Mouse (Mus musculus) cerebellum, adult (tissue): ENCODE data around the gene Jund.
A peak's percentile ranks its signal among the peaks of the same experiment; 100 is the strongest.

Experiments used
- ATAC-seq: cut with Nextera tagmentation; 2 replicates; pipeline ENCODE4 v1.9.2; 2017; ENCODE audit warnings: mild to moderate bottlenecking, moderate library complexity, mixed read lengths; ENCODE audit not compliant: insufficient number of reproducible peaks, low FRiP score, low TSS enrichment

Gene Jund

DNA sequence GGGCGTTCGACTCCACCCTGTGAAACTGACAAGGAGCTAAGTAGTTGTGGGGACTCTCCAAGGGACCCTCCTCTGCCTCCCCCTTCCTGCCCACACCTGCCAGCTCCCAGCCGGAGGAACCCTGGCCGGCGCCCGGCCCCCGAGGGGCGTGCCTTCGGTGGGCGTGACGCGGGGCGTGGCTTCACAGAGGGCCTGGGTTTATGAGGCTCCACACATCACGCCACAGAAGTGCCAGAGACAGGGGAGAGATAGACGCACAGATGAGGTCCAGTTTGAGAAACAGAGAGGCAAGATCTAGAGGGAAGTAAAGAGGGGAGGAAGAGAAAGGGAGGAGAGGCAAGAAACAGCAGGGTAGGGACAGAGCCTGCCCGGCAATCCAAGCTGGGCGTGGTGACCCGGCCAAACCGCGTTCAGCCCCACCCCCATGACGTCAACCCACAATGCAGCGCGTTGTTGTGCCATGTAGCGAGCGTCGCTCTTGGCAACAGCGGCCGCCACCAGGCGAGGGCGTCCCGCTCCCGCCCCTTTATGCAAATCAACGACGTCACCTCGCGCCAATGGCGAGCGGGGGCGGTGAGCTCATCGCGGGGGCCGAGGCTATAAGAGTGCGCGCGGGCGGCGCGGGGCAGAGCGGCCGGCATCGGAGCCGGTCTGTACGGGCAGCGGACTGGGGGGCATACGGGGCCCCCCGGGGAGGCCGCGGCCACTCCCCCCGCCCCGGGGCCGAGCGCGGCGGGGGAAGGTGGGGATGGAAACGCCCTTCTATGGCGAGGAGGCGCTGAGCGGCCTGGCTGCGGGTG, at the start of gene Jund:
Jund (plus strand) TSS at position 640 of the 800 bp plus-strand sequence.
- ATAC-seq: peak; percentile 62

DNA sequence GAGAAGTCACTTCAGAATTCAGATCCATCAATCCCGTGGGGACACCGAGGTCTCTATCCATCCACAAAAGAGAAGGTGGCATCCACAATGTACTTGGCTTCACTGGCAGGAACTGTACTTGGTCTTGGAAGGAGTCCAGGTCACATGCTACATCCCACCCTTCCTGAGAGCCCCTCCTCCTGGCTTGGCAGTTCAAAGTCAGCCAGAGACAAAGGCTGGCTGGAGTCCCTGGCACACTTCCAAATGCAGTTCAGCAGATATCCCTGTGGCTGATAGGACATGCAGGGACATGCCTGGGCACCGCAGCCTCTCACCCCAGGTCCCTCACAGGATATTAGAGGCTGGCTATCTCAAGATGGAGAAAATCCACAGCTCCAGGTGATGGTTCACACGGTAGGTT, 49.4 kb upstream of the Jund start:
- ATAC-seq: no peak

DNA sequence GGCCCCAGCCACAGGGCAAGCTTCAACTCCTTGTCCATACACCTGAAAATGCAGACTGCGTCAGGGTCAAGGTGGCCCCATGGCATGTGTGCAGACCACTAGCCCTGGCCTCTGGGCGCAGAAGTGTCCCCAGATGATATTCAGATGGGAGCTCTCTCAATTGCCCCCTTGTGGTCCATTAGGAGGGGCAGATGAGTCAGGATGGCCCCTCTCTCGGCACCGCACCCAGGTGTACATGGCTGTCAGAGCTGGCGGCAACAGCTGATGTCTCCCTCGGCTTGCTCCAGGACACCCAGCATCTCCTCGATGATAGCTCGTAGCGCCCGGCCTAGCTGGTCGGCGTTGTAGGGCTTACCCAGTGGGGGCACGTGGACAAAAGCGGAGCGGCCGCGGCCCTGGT, 48.4 kb upstream of the Jund start:
- no peak for ATAC-seq

DNA sequence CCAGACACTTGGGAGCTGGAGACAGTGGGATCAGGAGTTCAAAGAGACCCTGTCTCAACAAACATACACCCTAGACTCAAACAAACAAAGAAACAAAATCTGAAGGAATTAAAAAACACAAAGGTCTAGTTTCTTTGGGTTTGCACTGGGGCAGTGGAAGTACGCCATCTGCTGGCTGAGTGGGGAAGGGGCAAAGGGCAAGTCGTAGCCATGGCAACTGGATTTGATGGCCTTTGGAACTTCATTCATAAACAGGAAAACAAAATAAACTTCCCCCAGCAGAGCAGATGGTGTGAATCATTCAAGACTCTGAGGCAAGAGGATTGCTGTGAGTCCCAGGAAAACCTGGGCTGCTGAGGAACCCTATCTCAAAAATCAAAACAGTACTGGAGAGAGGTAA, 45.5 kb upstream of the Jund start:
- ATAC-seq: no peak

DNA sequence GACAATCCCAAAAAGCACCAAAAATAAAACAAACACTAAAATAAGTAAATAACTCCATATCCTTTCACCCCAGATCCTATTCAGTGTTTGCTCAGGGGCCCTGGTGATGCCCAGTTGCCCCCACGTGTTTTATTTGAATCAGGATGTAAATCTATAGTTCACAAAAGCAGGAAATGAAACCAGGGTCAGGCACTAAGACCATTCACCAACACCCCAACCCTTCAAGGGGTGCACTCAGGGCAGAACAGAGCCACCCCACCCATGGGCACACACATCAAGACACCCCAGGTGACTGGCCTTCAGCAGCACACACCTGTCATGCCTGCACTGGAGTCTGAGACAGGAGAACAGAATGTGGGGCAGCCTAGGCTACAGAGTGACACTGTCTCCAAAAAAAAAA, 44.6 kb upstream of the Jund start:
- no peak for ATAC-seq

DNA sequence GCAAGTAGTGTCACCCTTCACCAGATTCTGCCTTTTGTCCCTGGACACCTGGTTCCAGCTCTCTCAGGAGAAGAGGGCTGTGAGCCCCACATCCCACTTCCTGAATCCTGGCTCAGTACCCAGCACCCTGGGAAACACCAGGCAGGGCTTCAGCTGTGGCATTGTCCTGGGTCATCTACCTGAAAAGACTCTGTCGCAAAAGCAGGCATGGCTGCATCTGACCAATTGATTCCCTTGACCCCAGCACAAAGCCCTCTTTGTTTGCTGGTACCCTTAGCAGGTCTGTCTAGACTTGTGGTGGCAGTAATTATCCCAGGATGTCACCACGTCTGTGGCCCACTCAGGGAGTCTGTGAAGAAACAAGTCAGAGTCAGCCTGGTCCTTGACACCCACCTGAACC, 43.3 kb upstream of the Jund start:
- no peak for ATAC-seq

DNA sequence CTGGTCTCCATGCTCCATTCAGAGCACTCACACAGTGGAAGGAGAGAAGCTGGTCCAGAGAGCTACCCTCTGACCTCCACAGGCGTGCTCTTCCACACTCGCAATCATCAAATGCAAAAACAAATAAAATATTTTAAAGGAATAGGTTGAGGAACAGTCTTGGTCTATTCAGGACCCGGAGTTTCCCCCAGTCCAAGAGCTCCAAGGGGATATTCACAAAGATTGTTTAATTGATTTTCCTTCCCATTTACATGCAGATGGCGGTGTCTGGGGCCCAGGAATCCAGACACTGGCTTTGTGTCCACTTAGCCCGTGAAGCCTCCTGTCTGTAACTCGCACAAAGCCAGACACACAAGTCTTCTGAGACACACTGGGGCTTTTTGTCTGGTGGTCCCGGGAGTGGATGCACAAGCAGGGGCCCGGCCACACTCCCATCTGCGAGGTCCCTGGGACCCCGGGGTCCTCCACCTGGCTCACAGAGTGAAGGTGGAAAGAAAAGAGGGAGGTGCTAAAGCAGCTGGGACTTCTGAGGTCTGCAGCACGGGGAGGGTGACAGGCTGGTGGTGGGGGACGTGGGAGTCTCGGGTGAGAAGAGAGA, 42.5 kb upstream of the Jund start:
- no peak for ATAC-seq

DNA sequence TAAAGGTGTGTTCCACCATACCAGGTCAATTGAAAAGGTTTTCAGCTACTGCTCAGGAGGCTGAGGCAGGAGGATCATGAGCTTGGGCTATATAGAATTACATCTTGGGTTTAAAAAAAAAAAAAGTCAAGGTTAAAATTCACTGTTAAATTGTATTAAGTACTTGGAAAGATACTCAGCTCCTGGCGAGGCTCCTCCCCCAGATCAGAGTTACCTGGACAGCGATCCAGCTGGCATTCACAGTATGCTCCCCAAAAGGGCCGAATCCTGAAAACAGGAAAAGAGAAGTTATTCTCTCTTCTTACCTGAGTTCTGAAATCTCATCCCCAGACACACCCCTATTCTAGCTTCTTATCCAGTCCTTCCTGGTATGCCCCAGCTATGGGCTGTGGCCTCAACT, 41.5 kb upstream of the Jund start:
- no peak for ATAC-seq

DNA sequence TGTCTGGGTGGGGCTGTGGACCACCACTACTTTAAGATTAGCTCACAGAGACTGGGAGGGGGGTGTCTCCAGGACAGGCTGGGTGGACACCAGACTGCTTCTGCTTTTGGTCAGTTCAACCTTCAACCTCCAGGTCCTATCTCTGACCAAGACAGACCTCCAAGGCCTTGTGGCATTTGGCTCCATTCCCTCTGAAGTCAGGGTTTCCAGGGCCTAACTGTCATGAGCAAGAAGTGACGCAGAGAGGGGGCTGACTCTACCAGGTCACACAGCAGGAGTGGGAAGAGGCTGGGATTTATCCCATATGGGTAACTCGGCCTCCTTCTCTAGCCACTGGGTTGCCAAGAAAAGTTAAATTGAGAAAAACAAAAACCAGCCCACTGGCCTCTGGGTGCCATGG, 41.0 kb upstream of the Jund start:
- ATAC-seq: no peak

DNA sequence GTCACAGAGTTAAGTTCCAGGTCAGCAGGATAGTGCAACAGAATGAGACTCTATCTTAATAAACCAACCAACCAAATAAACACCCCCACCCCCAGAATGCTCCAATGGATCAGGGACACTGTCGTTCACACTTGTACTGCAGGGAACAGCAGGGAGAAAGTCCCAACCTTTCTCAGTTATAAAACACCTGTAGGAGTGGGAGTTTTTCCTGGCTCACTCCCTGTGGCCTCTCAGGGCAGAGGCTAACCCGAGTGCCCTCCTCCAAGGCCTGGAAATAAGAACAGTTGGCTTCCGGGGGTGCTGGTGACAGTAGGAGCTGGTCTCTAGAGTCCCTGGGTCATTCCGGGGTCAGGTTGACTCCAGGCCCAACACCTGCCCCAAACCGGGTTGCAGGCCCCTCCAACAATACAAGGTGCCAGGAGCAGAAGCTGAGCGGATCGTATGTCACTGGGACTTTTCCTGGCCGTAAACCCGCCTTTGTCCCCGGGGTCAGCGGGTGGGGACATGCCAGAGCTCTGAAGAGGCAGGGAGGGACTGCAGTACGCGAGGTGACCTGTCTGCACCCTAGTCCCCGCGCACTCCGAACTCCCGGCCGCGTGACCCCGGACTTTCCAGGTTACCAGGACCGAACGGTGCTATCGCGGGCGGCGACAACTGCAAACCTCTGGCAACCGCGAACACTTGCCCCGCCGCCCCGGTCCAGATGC, 39.7 kb upstream of the Jund start:
- ATAC-seq: peak; percentile 33; the same call in 1 of the 2 replicates

DNA sequence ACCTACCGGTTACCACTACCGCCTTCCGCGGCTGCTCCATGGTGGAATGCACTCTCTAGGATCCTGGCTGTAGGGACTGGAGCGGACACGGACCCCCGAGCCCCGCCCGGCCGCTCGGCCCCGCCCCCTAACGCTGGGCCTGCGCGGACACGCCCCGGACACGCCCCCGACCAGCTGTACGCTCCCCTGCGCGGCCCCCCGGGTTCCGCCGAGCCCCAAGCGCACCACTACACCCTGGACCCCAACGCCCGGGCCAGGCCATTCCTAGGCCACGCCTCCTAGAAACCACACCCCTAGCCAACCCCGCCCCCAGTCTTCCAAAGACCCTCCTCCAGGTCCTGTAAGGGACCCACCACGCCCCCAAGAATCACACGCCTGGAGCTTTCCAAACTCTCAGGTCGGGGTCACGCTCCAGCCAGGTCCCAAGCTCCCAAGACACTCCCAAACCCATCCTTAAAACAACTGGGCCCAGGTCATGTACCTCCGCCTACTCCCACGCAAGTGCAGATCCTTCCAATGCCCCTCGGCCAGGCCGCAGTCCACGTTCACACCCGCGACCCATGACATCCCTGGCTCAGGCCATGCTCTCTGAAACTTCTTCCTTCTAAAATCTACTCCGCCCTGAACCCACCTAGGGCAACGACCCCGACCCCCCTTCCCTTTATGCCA, 39.0 kb upstream of the Jund start:
- peak; percentile 41 for ATAC-seq

DNA sequence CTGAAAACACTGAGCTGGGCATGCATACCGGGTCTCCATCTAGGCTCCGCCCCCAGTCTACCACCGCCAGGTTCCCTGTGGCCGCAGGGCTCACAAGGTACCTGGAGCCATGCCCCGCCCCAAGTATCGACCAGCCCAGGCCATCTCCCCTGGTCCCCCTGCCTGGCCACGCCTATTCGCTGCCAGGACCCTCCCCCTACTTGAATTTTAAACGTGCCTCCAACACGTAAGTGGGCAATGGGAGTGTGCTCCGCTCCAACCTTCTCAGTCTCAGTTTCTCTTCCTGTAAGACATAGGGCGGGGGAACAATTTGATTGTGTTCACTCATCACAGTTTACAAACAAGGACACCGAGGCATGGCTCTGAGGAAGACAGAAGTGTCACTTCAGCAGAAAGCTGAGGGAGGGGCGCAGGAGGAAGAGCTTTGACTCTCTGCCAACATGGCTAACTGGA, 38.5 kb upstream of the Jund start, which contains the start of gene Pgpep1:
Pgpep1 (minus strand) TSS at position 116 of the 453 bp plus-strand sequence.
- 0 out of 2 replicates have a peak, but pooled peaks have one; percentile 22 for ATAC-seq

DNA sequence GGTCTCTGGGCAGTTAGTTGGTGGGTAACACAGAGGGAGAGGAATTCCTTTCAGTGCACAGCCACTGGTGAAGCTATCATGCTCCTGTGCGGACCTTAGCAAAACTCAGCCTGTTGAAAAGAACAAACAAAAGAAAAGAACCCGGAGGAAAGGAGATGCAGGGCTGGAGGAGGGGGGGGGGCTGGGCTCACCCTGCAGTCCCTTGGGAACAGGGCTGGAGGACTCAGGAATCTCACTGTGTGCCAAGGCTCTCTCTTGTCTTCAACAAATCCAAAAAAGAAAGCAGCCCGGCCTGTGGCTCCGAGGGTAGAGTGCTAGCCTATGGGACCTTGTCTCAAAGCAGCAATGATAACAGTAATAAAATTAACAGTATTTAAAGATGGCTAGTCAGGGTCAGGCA, 35.1 kb upstream of the Jund start:
- no peak for ATAC-seq

DNA sequence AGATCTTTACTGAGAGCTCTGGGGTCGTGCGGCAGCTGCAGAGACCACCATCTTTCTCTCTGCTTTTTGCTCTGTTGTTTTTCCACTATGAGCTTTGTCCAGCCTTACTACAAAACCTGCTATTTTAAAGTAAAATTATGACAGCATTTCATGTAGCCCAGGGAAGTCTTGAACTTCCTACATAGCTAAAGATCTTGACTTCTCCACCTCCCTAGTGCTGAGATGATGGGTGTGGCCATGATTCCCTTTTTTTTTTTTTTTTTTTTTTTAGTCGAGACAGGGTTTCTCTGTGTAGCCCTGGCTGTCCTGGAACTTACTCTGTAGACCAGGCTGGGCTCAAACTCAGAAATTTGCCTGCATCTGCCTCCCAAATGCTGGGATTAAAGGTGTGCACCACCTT, 34.1 kb upstream of the Jund start:
- no peak for ATAC-seq

DNA sequence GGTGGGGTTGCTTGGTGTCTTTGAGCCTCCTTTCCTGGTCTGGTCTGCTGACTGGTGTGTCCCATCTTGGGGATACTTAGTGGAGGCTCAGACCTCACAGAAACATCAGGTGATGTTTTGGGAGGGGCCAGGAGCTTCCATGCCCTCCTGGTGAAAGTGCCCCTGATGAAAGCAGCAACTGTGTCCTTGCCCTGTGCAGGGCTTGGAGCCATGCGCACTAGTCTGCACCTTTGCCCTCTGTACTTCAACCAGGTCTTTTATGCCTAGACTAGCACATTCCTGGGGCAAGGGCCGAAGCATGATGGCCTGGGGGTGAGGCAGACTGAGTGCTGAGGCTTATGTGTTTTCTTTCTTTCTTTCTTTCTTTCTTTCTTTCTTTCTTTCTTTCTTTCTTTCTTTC, 33.1 kb upstream of the Jund start:
- no peak for ATAC-seq

DNA sequence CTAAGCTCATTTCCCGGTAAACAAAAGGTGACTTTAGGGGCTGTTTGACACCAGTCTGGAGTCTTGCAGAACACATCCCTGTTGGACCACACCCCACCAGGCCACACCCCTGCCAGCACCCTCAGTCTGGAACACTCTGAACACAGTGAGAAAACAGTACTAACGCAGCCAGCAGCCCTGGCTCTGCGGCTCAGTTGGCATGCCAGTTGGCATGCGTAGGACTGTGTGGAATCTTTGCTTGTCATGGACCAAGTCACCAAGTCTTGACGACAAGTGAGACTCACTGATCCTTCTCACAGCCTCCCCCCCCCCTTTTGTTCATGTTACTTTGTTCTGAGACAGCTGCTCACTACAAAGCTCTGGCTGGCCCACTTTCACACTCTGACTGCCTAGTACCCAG, 31.7 kb upstream of the Jund start:
- no peak for ATAC-seq

DNA sequence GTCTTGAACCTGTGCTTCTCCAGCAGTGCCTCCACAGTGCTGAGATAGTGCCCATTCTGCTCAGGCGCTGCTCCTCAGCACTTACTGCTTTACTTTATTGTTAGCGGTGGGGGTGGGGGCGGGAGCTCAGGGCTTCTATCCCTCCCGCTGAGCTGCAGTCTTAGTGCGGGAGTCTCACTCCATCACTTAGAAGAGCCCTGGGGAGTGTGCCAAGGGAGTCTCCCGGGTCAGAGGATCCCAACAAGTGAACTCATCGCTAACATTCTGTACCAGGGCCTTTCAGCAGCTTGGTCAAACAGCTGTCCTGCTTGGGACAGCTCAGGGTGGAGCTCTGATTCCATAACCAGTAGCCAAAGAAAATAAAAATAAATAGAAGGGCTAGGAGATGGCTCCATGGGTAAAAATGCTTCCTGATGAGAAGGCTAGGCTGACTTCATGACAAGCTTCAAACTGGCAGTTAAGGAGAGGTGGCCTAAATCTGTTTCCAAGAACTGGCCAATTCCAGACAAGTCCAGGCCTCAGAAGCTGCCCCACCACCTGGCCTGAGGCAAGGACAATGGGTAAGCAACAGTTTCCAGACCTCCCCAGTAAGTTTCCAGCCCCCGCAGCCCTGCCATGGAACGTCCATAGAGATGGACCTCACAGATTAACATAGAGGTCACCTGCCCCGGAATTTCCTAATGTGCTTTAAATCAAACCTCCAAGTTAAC, 27.0 kb upstream of the Jund start:
- no peak for ATAC-seq

DNA sequence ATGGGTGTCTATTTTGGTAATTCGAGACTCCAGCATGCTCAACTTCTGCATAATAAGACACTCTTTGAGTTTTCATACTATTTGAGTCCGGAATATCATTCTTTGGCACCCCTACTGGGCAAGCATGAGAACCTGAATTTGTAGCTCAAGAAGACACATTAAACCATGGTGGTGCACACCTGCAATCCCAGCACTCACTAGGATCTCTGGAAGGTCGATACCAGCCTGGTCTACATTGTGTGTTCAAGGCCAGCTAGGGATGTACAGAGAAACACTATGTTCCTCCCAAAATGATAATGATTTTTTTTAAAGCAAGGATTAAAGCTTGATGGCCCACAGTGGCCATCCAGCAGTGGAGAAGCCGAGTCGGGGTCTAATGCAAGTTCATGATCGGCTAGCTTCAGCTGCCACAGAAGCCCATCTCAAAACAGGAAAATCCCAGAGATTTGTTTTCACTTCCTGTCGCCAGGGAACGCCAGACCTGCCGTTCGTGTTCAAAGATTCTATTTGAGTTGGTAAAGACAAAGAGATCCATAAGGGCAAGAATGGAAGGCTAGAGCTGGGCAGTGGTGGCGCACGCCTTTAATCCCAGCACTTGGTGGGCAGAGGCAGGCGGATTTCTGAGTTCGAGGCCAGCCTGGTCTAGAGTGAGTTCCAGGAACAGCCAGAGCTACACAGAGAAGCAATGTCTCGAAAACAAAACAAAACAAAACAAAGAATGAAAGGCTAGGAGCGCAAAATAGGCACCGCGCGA, 26.2 kb upstream of the Jund start:
- no peak for ATAC-seq

DNA sequence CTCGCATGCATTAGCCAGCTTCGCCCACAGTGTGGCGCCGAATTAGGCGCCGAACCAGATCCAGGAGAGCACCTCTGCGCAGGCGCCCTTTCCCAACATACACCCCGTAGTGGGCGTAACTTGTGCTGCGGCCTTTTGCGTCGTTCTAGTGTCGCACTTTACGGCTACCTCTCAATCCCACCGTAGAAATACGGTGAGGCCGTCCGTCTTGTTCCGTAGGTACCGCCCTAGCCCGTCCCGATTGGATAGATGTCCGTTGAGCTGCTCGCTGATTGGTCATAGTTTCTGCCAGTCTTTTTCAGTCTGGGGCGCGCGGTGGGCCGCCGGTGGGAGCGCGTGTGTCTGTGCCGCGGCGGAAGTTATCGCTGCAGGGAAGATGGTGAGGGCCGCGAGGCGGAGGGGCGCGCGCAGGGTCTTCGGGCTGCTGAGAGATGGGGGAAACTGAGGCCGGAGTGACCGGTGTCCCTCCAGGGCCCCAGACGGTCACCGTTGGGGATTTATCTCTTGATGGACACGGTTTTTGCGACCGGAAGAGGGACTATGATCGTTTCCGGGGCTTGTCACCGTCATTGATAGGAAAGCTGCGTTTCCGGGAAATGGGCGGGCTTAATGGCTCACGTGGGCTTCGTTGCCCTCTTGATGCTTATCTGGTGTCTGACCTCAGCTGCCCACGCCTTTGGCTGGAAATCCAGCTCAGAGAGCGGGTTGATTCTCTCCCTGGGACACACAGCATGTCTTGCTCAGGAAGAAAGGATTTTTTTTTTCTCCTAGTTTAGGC, 25.5 kb upstream of the Jund start, which contains the start of gene Lsm4:
Lsm4 (plus strand) TSS at position 170 of the 778 bp plus-strand sequence.
- peak; percentile 93 for ATAC-seq
